Mouse (Mus musculus) kidney, postnatal 0 days (tissue): ENCODE measurements at regions not wholly inside any gene's neighbourhood (a gene's known extent, or its start where the extent isn't known, plus 50 kb on each side); places are given as distances from the start of the nearest gene placed in this dataset.

Experiments
- ATAC-seq: fragments of 200-750 bp; cut with Nextera tagmentation; replicated peaks from 2 replicates; pipeline ENCODE4 v1.8.0; 2017; ENCODE audit warnings: low read depth, moderate number of reproducible peaks, moderate TSS enrichment, moderate library complexity; ENCODE audit not compliant: low FRiP score
- DNase-seq: peaks from one replicate; pipeline ENCODE4 v3.0.0-alpha.2; 2016; ENCODE audit warnings: low spot score
- H3K27ac ChIP-seq: fragments of 300-500 bp; sonication (generic); 2 replicates; pipeline ENCODE4 v1.5.1; 2014; ENCODE audit warnings: mild to moderate bottlenecking
- H3K27me3 ChIP-seq: fragments of 300-500 bp; sonication (generic); 2 replicates; pipeline ENCODE4 v1.6.1; 2014; ENCODE audit warnings: low read length, mixed read lengths; ENCODE audit not compliant: insufficient read depth
- H3K36me3 ChIP-seq: fragments of 300-500 bp; sonication (generic); 2 replicates; pipeline ENCODE4 v1.6.1; 2014; ENCODE audit warnings: low read length, mixed read lengths; ENCODE audit not compliant: insufficient read depth
- H3K4me1 ChIP-seq: fragments of 300-500 bp; sonication (generic); replicated peaks from 2 replicates; pipeline ENCODE4 v1.6.1; 2014; ENCODE audit warnings: antibody characterized with exemption, low read length, mixed read lengths; ENCODE audit not compliant: insufficient read depth
- H3K4me2 ChIP-seq: fragments of 300-500 bp; sonication (generic); 2 replicates; pipeline ENCODE4 v1.6.1; 2014; ENCODE audit warnings: mild to moderate bottlenecking, low read length, moderate library complexity, mixed read lengths
- H3K4me3 ChIP-seq: fragments of 300-500 bp; sonication (generic); replicated peaks from 2 replicates; pipeline ENCODE4 v1.5.1; 2014; ENCODE audit warnings: low read depth, low read length
- H3K9ac ChIP-seq: fragments of 300-500 bp; sonication (generic); 2 replicates; pipeline ENCODE4 v1.6.1; 2014; ENCODE audit warnings: low read depth, low read length
- H3K9me3 ChIP-seq: fragments of 300-500 bp; sonication (generic); replicated peaks from 2 replicates; pipeline ENCODE4 v1.6.1; 2016; ENCODE audit warnings: low read length, inconsistent platforms, mixed read lengths
- CTCF ChIP-seq: IDR thresholded peaks from 2 replicates; pipeline ENCODE4 v1.5.1; 2016; ENCODE audit warnings: antibody characterized with exemption, low read depth, mild to moderate bottlenecking, moderate library complexity
- WGBS: fragments of 180-500 bp; shearing (Covaris S2); extraction: QIAGEN DNeasy Blood & Tissue Kit; methylation state at CpG from one replicate; pipeline ENCODE4 v1.1.7; 2014; 5-methylcytosine and 5-hydroxymethylcytosine counted together

DNA sequence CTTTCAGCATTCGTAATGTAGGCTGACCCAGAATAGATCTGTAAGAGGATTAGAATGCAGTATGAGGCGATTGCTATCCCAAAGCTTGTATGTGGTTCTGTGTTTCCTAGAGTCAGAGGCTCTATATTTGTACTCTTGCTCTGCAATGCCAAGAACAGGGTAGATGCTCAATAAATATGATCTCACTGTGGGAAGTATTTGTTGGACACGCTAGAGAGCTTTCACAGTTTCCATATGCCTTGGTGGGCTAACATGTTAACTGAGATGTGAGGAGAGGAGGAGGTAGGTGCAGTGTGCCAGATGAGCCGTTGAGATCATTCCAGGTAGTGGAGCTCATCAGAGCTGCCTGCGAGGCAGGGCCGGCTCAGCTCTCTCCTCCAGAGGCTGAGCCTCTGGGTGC, 163.1 kb downstream of the Sec16b start:
- H3K4me2 ChIP-seq, result no peak overlapping the region
- H3K9ac ChIP-seq, result no peak overlapping the region
- no peak overlapping the region for H3K27ac ChIP-seq
- H3K27me3 ChIP-seq, result no peaks in the 10 kb centered on the region
- H3K9me3 ChIP-seq, result no peaks in the 10 kb centered on the region
- no peaks in the 10 kb centered on the region for H3K36me3 ChIP-seq
- no peak for TF ChIP-seq CTCF
- no peak for DNase-seq
- no peaks in the 10 kb centered on the region for H3K4me1 ChIP-seq
- no peak overlapping the region for H3K4me3 ChIP-seq
- WGBS, result 85% methylated on average over 6 of the region's 6 CpGs
- ATAC-seq, result no peak

DNA sequence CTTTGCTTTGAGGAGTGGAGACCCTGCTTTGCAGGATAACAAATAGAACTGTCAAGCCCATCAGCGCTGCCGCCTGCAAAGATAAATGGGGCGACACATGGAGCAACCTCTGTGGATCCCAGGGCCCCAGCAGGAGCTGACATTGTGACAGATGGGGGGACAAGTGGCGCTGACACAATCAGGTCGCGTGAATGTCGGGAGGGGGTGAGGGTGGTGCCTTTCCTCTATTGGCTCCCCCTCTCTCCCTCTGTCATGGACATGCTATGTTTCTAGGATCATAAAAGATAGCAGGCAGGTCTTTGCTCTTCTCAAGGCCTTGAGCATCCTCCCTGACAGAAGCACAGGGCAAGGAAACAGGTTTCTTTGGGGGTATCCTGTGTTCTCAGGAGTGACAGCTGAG, 177.8 kb downstream of the Sec16b start:
- H3K27ac ChIP-seq, result no peak overlapping the region
- TF ChIP-seq CTCF, result no peak
- DNase-seq, result no peak
- no peaks in the 10 kb centered on the region for H3K36me3 ChIP-seq
- H3K9me3 ChIP-seq, result no peaks in the 10 kb centered on the region
- no peaks in the 10 kb centered on the region for H3K27me3 ChIP-seq
- no peak overlapping the region for H3K9ac ChIP-seq
- H3K4me3 ChIP-seq, result no peak overlapping the region
- no peak overlapping the region for H3K4me2 ChIP-seq
- 31% methylated on average over 7 of the region's 7 CpGs for WGBS
- no peak for ATAC-seq
- no peaks in the 10 kb centered on the region for H3K4me1 ChIP-seq

DNA sequence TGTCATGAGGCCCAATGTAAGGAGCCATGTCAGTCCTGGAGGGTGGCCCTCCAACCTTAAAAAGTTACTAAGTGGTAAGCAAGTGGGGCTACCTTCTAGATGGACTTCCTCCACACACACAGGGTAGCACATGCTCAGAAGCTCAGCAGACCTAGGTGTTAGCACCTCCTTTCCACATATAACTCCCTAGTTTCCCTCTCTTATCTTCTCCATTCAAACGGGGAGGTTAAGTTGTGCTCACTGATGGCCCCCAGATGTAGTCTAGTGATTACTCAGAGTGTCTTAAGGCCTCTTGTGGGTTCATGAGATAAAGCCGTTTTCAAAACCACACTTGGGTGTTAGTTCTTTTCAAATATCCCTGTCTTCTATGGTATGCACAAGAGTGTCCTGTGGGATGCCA, 188.7 kb downstream of the Sec16b start:
- 66% methylated on average over 2 of the region's 2 CpGs for WGBS
- no peak overlapping the region for H3K4me3 ChIP-seq
- H3K36me3 ChIP-seq, result no peaks in the 10 kb centered on the region
- ATAC-seq (no peak), DNase-seq (no peak)
- no peaks in the 10 kb centered on the region for H3K27me3 ChIP-seq
- H3K4me1 ChIP-seq, result no peaks in the 10 kb centered on the region
- no peaks in the 10 kb centered on the region for H3K9me3 ChIP-seq
- H3K27ac ChIP-seq, result no peak overlapping the region
- TF ChIP-seq CTCF, result no peak
- no peak overlapping the region for H3K9ac ChIP-seq
- H3K4me2 ChIP-seq, result no peak overlapping the region

DNA sequence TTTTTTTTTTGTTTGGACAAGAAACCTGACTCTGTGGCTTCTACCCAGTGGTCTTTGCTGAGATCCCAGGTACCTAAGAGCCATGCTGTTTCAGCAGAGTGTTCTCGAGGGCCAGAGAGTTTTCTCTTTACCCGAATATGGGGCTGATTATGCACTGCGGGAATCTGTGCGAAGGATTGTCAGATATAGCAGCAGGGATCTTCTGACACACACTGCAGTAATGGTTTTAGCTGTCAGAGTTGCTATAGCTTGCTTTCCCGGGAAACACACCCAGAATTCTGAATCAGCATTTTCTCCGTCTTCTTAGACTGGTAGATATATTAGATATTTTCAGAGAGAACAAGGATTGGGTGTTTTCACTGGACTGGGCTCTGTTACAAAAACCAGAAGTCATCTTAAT, 197.1 kb downstream of the Sec16b start:
- 72% methylated on average over 6 of the region's 6 CpGs for WGBS
- Histone ChIP-seq H3K36me3 (no peaks in the 10 kb centered on the region), H3K27ac (no peak overlapping the region), H3K4me1 (no peaks in the 10 kb centered on the region), H3K9me3 (no peaks in the 10 kb centered on the region), H3K9ac (no peak overlapping the region), H3K4me2 (no peak overlapping the region), H3K27me3 (no peaks in the 10 kb centered on the region), H3K4me3 (no peak overlapping the region)
- TF ChIP-seq CTCF, result no peak
- DNase-seq (no peak), ATAC-seq (no peak)

DNA sequence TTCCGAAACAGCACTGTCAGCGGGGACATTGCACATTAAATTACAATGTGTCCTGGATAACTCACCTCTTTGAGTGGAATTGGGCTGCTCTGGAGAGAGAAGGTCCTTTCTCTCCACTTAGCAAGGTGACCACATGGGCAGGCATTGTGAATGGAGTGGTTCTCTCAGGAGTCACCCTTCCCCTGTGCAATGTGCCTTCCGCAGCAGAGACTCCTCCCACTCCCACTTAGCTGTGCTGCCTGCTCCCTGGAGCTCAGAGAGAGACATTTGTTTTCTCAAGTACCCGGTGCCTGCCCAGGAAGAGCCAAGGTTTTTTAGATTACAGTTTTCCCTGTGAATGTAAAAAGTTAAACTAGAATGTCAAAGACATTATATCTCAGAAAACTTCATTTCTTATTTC, 198.8 kb downstream of the Sec16b start:
- H3K4me2 ChIP-seq, result no peak overlapping the region
- no peak overlapping the region for H3K9ac ChIP-seq
- H3K4me3 ChIP-seq, result no peak overlapping the region
- no peak overlapping the region for H3K27ac ChIP-seq
- DNase-seq (no peak), ATAC-seq (no peak)
- 42% methylated on average over 4 of the region's 4 CpGs for WGBS
- no peak for TF ChIP-seq CTCF
- H3K9me3 ChIP-seq, result no peaks in the 10 kb centered on the region
- H3K4me1 ChIP-seq, result no peaks in the 10 kb centered on the region
- H3K36me3 ChIP-seq, result no peaks in the 10 kb centered on the region
- no peaks in the 10 kb centered on the region for H3K27me3 ChIP-seq

DNA sequence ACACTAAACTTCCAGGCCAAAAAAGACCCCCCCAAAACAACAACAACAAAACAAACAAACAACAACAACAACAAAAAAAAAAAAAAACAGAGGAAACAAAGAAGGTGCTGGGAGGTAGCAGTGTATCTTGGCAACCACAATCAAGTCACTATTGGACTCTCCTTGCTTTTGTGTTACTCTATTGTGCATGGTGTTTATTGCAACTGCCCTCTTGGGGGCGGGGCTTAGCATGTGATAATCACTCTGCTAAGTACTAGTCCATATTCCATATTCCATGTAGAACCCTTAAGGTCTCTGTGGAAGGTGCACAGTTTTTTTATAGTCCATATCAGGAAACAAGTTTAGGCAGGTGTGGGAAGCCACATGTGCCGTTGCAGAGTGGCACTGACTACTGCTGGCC, 200.7 kb downstream of the Sec16b start:
- no peaks in the 10 kb centered on the region for H3K36me3 ChIP-seq
- 78% methylated on average over 2 of the region's 2 CpGs for whole genome bisulfite sequencing
- H3K27ac ChIP-seq, result no peak overlapping the region
- TF ChIP-seq CTCF, result no peak
- no peak overlapping the region for H3K9ac ChIP-seq
- H3K27me3 ChIP-seq, result no peaks in the 10 kb centered on the region
- no peak overlapping the region for H3K4me2 ChIP-seq
- no peaks in the 10 kb centered on the region for H3K9me3 ChIP-seq
- no peak for DNase-seq
- no peak overlapping the region for H3K4me3 ChIP-seq
- H3K4me1 ChIP-seq, result no peaks in the 10 kb centered on the region
- no peak for ATAC-seq

DNA sequence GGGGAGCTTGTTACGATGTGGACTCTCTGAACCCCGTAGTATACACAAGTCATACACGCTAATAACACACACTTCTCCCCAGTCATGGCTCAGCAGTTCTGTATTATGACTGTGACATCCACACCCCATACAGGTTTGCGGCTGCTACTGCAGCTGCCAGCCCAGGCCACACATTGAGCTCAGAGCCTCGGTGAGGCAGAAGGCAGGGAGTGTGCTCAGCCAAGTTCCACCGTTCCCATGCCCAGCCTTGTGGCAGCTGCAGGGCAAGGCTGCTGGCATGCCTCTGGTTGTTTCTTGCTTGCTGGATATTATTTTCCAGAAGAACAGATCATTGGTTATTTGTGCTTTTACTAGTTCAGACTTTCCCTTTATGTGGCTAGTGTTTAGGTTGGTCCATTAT, 202.6 kb downstream of the Sec16b start:
- H3K4me3 ChIP-seq, result no peak overlapping the region
- DNase-seq (no peak), ATAC-seq (no peak)
- no peak overlapping the region for H3K4me2 ChIP-seq
- H3K27me3 ChIP-seq, result no peaks in the 10 kb centered on the region
- no peaks in the 10 kb centered on the region for H3K9me3 ChIP-seq
- no peaks in the 10 kb centered on the region for H3K4me1 ChIP-seq
- no peak overlapping the region for H3K9ac ChIP-seq
- no peak overlapping the region for H3K27ac ChIP-seq
- WGBS, result 60% methylated on average over 6 of the region's 6 CpGs
- TF ChIP-seq CTCF, result no peak
- H3K36me3 ChIP-seq, result no peaks in the 10 kb centered on the region
